Mouse (Mus musculus) embryonic fibroblast, embryonic 13.5 days (primary cell): Measurements from ENCODE around the gene Sec14l5.

Experiments used
- CTCF ChIP-seq: IDR thresholded peaks from 2 replicates; pipeline ENCODE4 v1.5.1; 2011; ENCODE audit warnings: mild to moderate bottlenecking, control low read depth, low read length, moderate library complexity, borderline replicate concordance; ENCODE audit not compliant: insufficient read depth
- POLR2A ChIP-seq: IDR thresholded peaks from 2 replicates; pipeline ENCODE4 v1.6.1; 2011; ENCODE audit warnings: low read depth, mild to moderate bottlenecking, control low read depth, low read length, moderate library complexity

- TF ChIP-seq POLR2A = no peak
- no peak for TF ChIP-seq CTCF
These were observed 74.5 kb downstream of the Sec14l5 start for GRCm38 (mm10) chr16:5221403-5221802.
